Mouse (Mus musculus): ENCODE results near the gene Abhd17a. TPM values are rescaled to one million over a fixed set of nuclear protein-coding genes. Genes with fewer than 3 reads are reported as not detected.

The Abhd17a gene
- polyA plus RNA-seq, 1 experiment from 2014 or later: 104 TPM

GRCm38 (mm10) chr10:80620365-80620764 lies 30.2 kb upstream of the Abhd17a start:
- Histone ChIP-seq H3K9me3 (no peaks in the 10 kb centered on the region), H3K4me1 (peaks cover 31% of the 10 kb centered on the region), H3K4me2 (no peak overlapping the region), H3K9ac (no peak overlapping the region), H3K36me3 (peaks cover 9% of the 10 kb centered on the region), H3K27me3 (no peaks in the 10 kb centered on the region), H3K27ac (no peak overlapping the region), H3K4me3 (no peak overlapping the region)
- WGBS: 87% methylated on average over 9 of the region's 9 CpGs
- ATAC-seq (ENCODE audit: insufficient number of reproducible peaks, low FRiP score, low TSS enrichment, low read depth): no peak

- peaks cover 16% of the 10 kb centered on the region for H3K36me3 ChIP-seq
- no peaks in the 10 kb centered on the region for H3K9me3 ChIP-seq
- H3K4me2 ChIP-seq: no peak overlapping the region
- peaks cover 24% of the 10 kb centered on the region for H3K4me1 ChIP-seq
- WGBS: 34% methylated on average over 8 of the region's 8 CpGs
- no peak for ATAC-seq (ENCODE audit: insufficient number of reproducible peaks, low FRiP score, low TSS enrichment, low read depth)
- H3K9ac ChIP-seq: no peak overlapping the region
- H3K4me3 ChIP-seq: no peak overlapping the region
- H3K27ac ChIP-seq: no peak overlapping the region
- no peaks in the 10 kb centered on the region for H3K27me3 ChIP-seq
These were observed 29.5 kb upstream of the Abhd17a start for GRCm38 (mm10) chr10:80619465-80620244.

GRCm38 (mm10) chr10:80618181-80618580 lies 28.0 kb upstream of the Abhd17a start:
- Histone ChIP-seq H3K4me1 (peaks cover 9% of the 10 kb centered on the region), H3K36me3 (peaks cover 30% of the 10 kb centered on the region), H3K27ac (peak overlapping the region; percentile 2; the same call in 1 of the 2 replicates), H3K4me3 (no peak overlapping the region), H3K9me3 (no peaks in the 10 kb centered on the region), H3K9ac (no peak overlapping the region), H3K4me2 (no peak overlapping the region), H3K27me3 (no peaks in the 10 kb centered on the region)
- WGBS: 70% methylated on average over 9 of the region's 9 CpGs
- ATAC-seq (ENCODE audit: insufficient number of reproducible peaks, low FRiP score, low TSS enrichment, low read depth): no peak

- H3K4me1 ChIP-seq: no peaks in the 10 kb centered on the region
- peaks cover 55% of the 10 kb centered on the region for H3K36me3 ChIP-seq
- no peaks in the 10 kb centered on the region for H3K9me3 ChIP-seq
- no peak overlapping the region for H3K4me2 ChIP-seq
- no peak overlapping the region for H3K27ac ChIP-seq
- 87% methylated on average over 6 of the region's 6 CpGs for WGBS
- no peak overlapping the region for H3K9ac ChIP-seq
- no peaks in the 10 kb centered on the region for H3K27me3 ChIP-seq
- no peak for ATAC-seq (ENCODE audit: insufficient number of reproducible peaks, low FRiP score, low TSS enrichment, low read depth)
- H3K4me3 ChIP-seq: no peak overlapping the region
These were observed 24.2 kb upstream of the Abhd17a start for GRCm38 (mm10) chr10:80614351-80614750.

- peaks cover 60% of the 10 kb centered on the region for H3K36me3 ChIP-seq
These were observed 23.7 kb upstream of the Abhd17a start for GRCm38 (mm10) chr10:80613821-80614220.

GRCm38 (mm10) chr10:80611905-80612304 lies 21.8 kb upstream of the Abhd17a start:
- H3K9me3 ChIP-seq: no peaks in the 10 kb centered on the region
- no peak overlapping the region for H3K9ac ChIP-seq
- H3K4me2 ChIP-seq: no peak overlapping the region
- H3K36me3 ChIP-seq: peaks cover 79% of the 10 kb centered on the region
- H3K27me3 ChIP-seq: no peaks in the 10 kb centered on the region
- H3K27ac ChIP-seq: no peak overlapping the region
- no peak overlapping the region for H3K4me3 ChIP-seq
- ATAC-seq (ENCODE audit: insufficient number of reproducible peaks, low FRiP score, low TSS enrichment, low read depth): no peak
- WGBS: 91% methylated on average over 3 of the region's 3 CpGs
- no peaks in the 10 kb centered on the region for H3K4me1 ChIP-seq

More at GRCm38 (mm10) chr10:80613821-80614220, 23.7 kb upstream of the Abhd17a start:
- Histone ChIP-seq H3K9ac (no peak overlapping the region), H3K4me3 (no peak overlapping the region), H3K4me1 (no peaks in the 10 kb centered on the region), H3K4me2 (no peak overlapping the region), H3K27me3 (no peaks in the 10 kb centered on the region), H3K9me3 (no peaks in the 10 kb centered on the region), H3K27ac (no peak overlapping the region)
- 81% methylated on average over 3 of the region's 3 CpGs for WGBS
- ATAC-seq (ENCODE audit: insufficient number of reproducible peaks, low FRiP score, low TSS enrichment, low read depth): no peak

GRCm38 (mm10) chr10:80611024-80611423 lies 20.9 kb upstream of the Abhd17a start:
- Histone ChIP-seq H3K27me3 (no peaks in the 10 kb centered on the region), H3K4me1 (no peaks in the 10 kb centered on the region), H3K4me3 (no peak overlapping the region), H3K27ac (no peak overlapping the region), H3K9me3 (no peaks in the 10 kb centered on the region), H3K9ac (no peak overlapping the region), H3K4me2 (no peak overlapping the region), H3K36me3 (peaks cover 86% of the 10 kb centered on the region)
- 64% methylated on average over 4 of the region's 4 CpGs for WGBS
- no peak for ATAC-seq (ENCODE audit: insufficient number of reproducible peaks, low FRiP score, low TSS enrichment, low read depth)

- no peaks in the 10 kb centered on the region for H3K4me1 ChIP-seq
- no peak for ATAC-seq (ENCODE audit: insufficient number of reproducible peaks, low FRiP score, low TSS enrichment, low read depth)
- 92% methylated on average over 9 of the region's 9 CpGs for WGBS
- H3K27me3 ChIP-seq: no peaks in the 10 kb centered on the region
- no peak overlapping the region for H3K4me3 ChIP-seq
- H3K9me3 ChIP-seq: no peaks in the 10 kb centered on the region
- H3K36me3 ChIP-seq: peaks cover 81% of the 10 kb centered on the region
- H3K4me2 ChIP-seq: no peak overlapping the region
- no peak overlapping the region for H3K9ac ChIP-seq
- no peak overlapping the region for H3K27ac ChIP-seq
These were observed 20.1 kb upstream of the Abhd17a start for GRCm38 (mm10) chr10:80610116-80610785.

GRCm38 (mm10) chr10:80609269-80609924 lies 19.3 kb upstream of the Abhd17a start:
- H3K4me2 ChIP-seq: no peak overlapping the region
- no peak overlapping the region for H3K9ac ChIP-seq
- no peaks in the 10 kb centered on the region for H3K27me3 ChIP-seq
- H3K4me1 ChIP-seq: peaks cover 3% of the 10 kb centered on the region
- H3K9me3 ChIP-seq: no peaks in the 10 kb centered on the region
- H3K36me3 ChIP-seq: peaks cover 75% of the 10 kb centered on the region
- no peak for ATAC-seq (ENCODE audit: insufficient number of reproducible peaks, low FRiP score, low TSS enrichment, low read depth)
- 89% methylated on average over 10 of the region's 10 CpGs for WGBS
- H3K4me3 ChIP-seq: no peak overlapping the region
- H3K27ac ChIP-seq: no peak overlapping the region

GRCm38 (mm10) chr10:80608435-80608834 lies 18.3 kb upstream of the Abhd17a start:
- Histone ChIP-seq H3K4me3 (no peak overlapping the region), H3K9me3 (no peaks in the 10 kb centered on the region), H3K9ac (no peak overlapping the region), H3K36me3 (peaks cover 66% of the 10 kb centered on the region), H3K27ac (no peak overlapping the region), H3K4me2 (no peak overlapping the region), H3K4me1 (peaks cover 13% of the 10 kb centered on the region), H3K27me3 (no peaks in the 10 kb centered on the region)
- WGBS: 85% methylated on average over 3 of the region's 3 CpGs
- no peak for ATAC-seq (ENCODE audit: insufficient number of reproducible peaks, low FRiP score, low TSS enrichment, low read depth)

- peaks cover 56% of the 10 kb centered on the region for H3K36me3 ChIP-seq
- no peak overlapping the region for H3K4me2 ChIP-seq
- H3K27me3 ChIP-seq: no peaks in the 10 kb centered on the region
- WGBS: 95% methylated on average over 34 of the region's 34 CpGs
- H3K9ac ChIP-seq: no peak overlapping the region
- no peak for ATAC-seq (ENCODE audit: insufficient number of reproducible peaks, low FRiP score, low TSS enrichment, low read depth)
- H3K4me3 ChIP-seq: no peak overlapping the region
- no peaks in the 10 kb centered on the region for H3K9me3 ChIP-seq
- peaks cover 18% of the 10 kb centered on the region for H3K4me1 ChIP-seq
- H3K27ac ChIP-seq: no peak overlapping the region
These were observed 16.7 kb upstream of the Abhd17a start for GRCm38 (mm10) chr10:80606737-80607350.
